Mouse (Mus musculus): ENCODE results near the gene Trpm3. TPM values are rescaled to one million over a fixed set of nuclear protein-coding genes. Genes with fewer than 3 reads are reported as not detected.
"Not testable (repeated sequence)": the region's sequence is repeated elsewhere in the genome, so short reads cannot be mapped to it uniquely, and the experiment has no call there.

The Trpm3 gene
- polyA plus RNA-seq, 1 experiment from 2014 or later = 1.2 TPM

GRCm38 (mm10) chr19:23022902-23023301, 884.1 kb downstream of the Trpm3 start:
- no peak overlapping the region for H3K4me2 ChIP-seq (ENCODE audit: low read depth, low read length)
- H3K27me3 ChIP-seq (ENCODE audit: control insufficient read depth, insufficient read depth, low read depth, low read length) = no peaks in the 10 kb centered on the region
- 86% methylated on average over 6 of the region's 6 CpGs for WGBS
- no peaks in the 10 kb centered on the region for H3K36me3 ChIP-seq (ENCODE audit: control insufficient read depth, insufficient read depth, low read length)
- no peaks in the 10 kb centered on the region for H3K4me1 ChIP-seq (replicated peaks; ENCODE audit: control insufficient read depth, insufficient read depth, low read length)
- ATAC-seq (ENCODE audit: low read depth) = no peak
- no peak overlapping the region for H3K4me3 ChIP-seq (ENCODE audit: low read length)
- no peak overlapping the region for H3K27ac ChIP-seq (ENCODE audit: low read length)
- H3K9ac ChIP-seq (ENCODE audit: low read length) = no peak overlapping the region
- no peaks in the 10 kb centered on the region for H3K9me3 ChIP-seq (ENCODE audit: control insufficient read depth, low read length)

- no peaks in the 10 kb centered on the region for H3K9me3 ChIP-seq (ENCODE audit: control insufficient read depth, low read length)
- ATAC-seq (ENCODE audit: low read depth) = no peak
- no peaks in the 10 kb centered on the region for H3K36me3 ChIP-seq (ENCODE audit: control insufficient read depth, insufficient read depth, low read length)
- H3K27ac ChIP-seq (ENCODE audit: low read length) = no peak overlapping the region
- 74% methylated on average over 7 of the region's 7 CpGs for WGBS
- H3K4me3 ChIP-seq (ENCODE audit: low read length) = no peak overlapping the region
- no peak overlapping the region for H3K9ac ChIP-seq (ENCODE audit: low read length)
- H3K4me1 ChIP-seq (replicated peaks; ENCODE audit: control insufficient read depth, insufficient read depth, low read length) = no peaks in the 10 kb centered on the region
- no peak overlapping the region for H3K4me2 ChIP-seq (ENCODE audit: low read depth, low read length)
- no peaks in the 10 kb centered on the region for H3K27me3 ChIP-seq (ENCODE audit: control insufficient read depth, insufficient read depth, low read depth, low read length)
Measured at GRCm38 (mm10) chr19:23023316-23023960, 884.6 kb downstream of the Trpm3 start.

- Histone ChIP-seq H3K4me3 (ENCODE audit: low read length) (no peak overlapping the region), H3K27ac (ENCODE audit: low read length) (no peak overlapping the region), H3K9me3 (ENCODE audit: control insufficient read depth, low read length) (no peaks in the 10 kb centered on the region), H3K4me1 (replicated peaks; ENCODE audit: control insufficient read depth, insufficient read depth, low read length) (no peaks in the 10 kb centered on the region), H3K4me2 (ENCODE audit: low read depth, low read length) (no peak overlapping the region), H3K9ac (ENCODE audit: low read length) (no peak overlapping the region), H3K36me3 (ENCODE audit: control insufficient read depth, insufficient read depth, low read length) (no peaks in the 10 kb centered on the region), H3K27me3 (ENCODE audit: control insufficient read depth, insufficient read depth, low read depth, low read length) (no peaks in the 10 kb centered on the region)
- 71% methylated on average over 4 of the region's 4 CpGs for WGBS
- no peak for ATAC-seq (ENCODE audit: low read depth)
Measured at GRCm38 (mm10) chr19:23024821-23025220, 886.0 kb downstream of the Trpm3 start.

- WGBS = 46% methylated on average over 7 of the region's 7 CpGs
- Histone ChIP-seq H3K4me1 (replicated peaks; ENCODE audit: control insufficient read depth, insufficient read depth, low read length) (no peaks in the 10 kb centered on the region), H3K4me2 (ENCODE audit: low read depth, low read length) (no peak overlapping the region), H3K36me3 (ENCODE audit: control insufficient read depth, insufficient read depth, low read length) (no peaks in the 10 kb centered on the region), H3K27me3 (ENCODE audit: control insufficient read depth, insufficient read depth, low read depth, low read length) (no peaks in the 10 kb centered on the region), H3K9ac (ENCODE audit: low read length) (no peak overlapping the region), H3K4me3 (ENCODE audit: low read length) (no peak overlapping the region), H3K9me3 (ENCODE audit: control insufficient read depth, low read length) (no peaks in the 10 kb centered on the region), H3K27ac (ENCODE audit: low read length) (no peak overlapping the region)
- ATAC-seq (ENCODE audit: low read depth) = no peak
Measured at GRCm38 (mm10) chr19:23026427-23026826, 887.6 kb downstream of the Trpm3 start.

- WGBS = 40% methylated on average over 5 of the region's 5 CpGs
- Histone ChIP-seq H3K4me1 (replicated peaks; ENCODE audit: control insufficient read depth, insufficient read depth, low read length) (no peaks in the 10 kb centered on the region), H3K9ac (ENCODE audit: low read length) (no peak overlapping the region), H3K4me2 (ENCODE audit: low read depth, low read length) (no peak overlapping the region), H3K9me3 (ENCODE audit: control insufficient read depth, low read length) (no peaks in the 10 kb centered on the region), H3K27me3 (ENCODE audit: control insufficient read depth, insufficient read depth, low read depth, low read length) (no peaks in the 10 kb centered on the region), H3K36me3 (ENCODE audit: control insufficient read depth, insufficient read depth, low read length) (no peaks in the 10 kb centered on the region), H3K27ac (ENCODE audit: low read length) (no peak overlapping the region), H3K4me3 (ENCODE audit: low read length) (no peak overlapping the region)
- ATAC-seq (ENCODE audit: low read depth) = peak; percentile 68; the same call in 1 of the 2 replicates
Measured at GRCm38 (mm10) chr19:23028283-23028682, 889.4 kb downstream of the Trpm3 start.

- 43% methylated on average over 1 of the region's 1 CpGs for WGBS
- H3K4me2 ChIP-seq (ENCODE audit: low read depth, low read length); H3K27me3 ChIP-seq (ENCODE audit: control insufficient read depth, insufficient read depth, low read depth, low read length); H3K9me3 ChIP-seq (ENCODE audit: control insufficient read depth, low read length); H3K4me3 ChIP-seq (ENCODE audit: low read length); ATAC-seq (ENCODE audit: low read depth); H3K4me1 ChIP-seq (replicated peaks; ENCODE audit: control insufficient read depth, insufficient read depth, low read length); H3K27ac ChIP-seq (ENCODE audit: low read length); H3K36me3 ChIP-seq (ENCODE audit: control insufficient read depth, insufficient read depth, low read length); H3K9ac ChIP-seq (ENCODE audit: low read length): not testable (repeated sequence)
Measured at GRCm38 (mm10) chr19:23033343-23033742, 894.5 kb downstream of the Trpm3 start.

GRCm38 (mm10) chr19:23034117-23034516, 895.3 kb downstream of the Trpm3 start:
- WGBS = 63% methylated on average over 5 of the region's 5 CpGs
- no peak overlapping the region for H3K27ac ChIP-seq (ENCODE audit: low read length)
- no peak overlapping the region for H3K4me2 ChIP-seq (ENCODE audit: low read depth, low read length)
- no peaks in the 10 kb centered on the region for H3K36me3 ChIP-seq (ENCODE audit: control insufficient read depth, insufficient read depth, low read length)
- no peak overlapping the region for H3K9ac ChIP-seq (ENCODE audit: low read length)
- H3K4me1 ChIP-seq (replicated peaks; ENCODE audit: control insufficient read depth, insufficient read depth, low read length) = no peaks in the 10 kb centered on the region
- H3K4me3 ChIP-seq (ENCODE audit: low read length) = no peak overlapping the region
- ATAC-seq (ENCODE audit: low read depth) = no peak
- H3K27me3 ChIP-seq (ENCODE audit: control insufficient read depth, insufficient read depth, low read depth, low read length) = no peaks in the 10 kb centered on the region
- no peaks in the 10 kb centered on the region for H3K9me3 ChIP-seq (ENCODE audit: control insufficient read depth, low read length)

- H3K36me3 ChIP-seq (ENCODE audit: control insufficient read depth, insufficient read depth, low read length) = no peaks in the 10 kb centered on the region
- 65% methylated on average over 4 of the region's 4 CpGs for WGBS
- no peaks in the 10 kb centered on the region for H3K4me1 ChIP-seq (replicated peaks; ENCODE audit: control insufficient read depth, insufficient read depth, low read length)
- H3K4me3 ChIP-seq (ENCODE audit: low read length) = no peak overlapping the region
- no peak overlapping the region for H3K27ac ChIP-seq (ENCODE audit: low read length)
- ATAC-seq (ENCODE audit: low read depth) = peak; percentile 51; the same call in 1 of the 2 replicates
- no peak overlapping the region for H3K9ac ChIP-seq (ENCODE audit: low read length)
- no peaks in the 10 kb centered on the region for H3K9me3 ChIP-seq (ENCODE audit: control insufficient read depth, low read length)
- H3K27me3 ChIP-seq (ENCODE audit: control insufficient read depth, insufficient read depth, low read depth, low read length) = no peaks in the 10 kb centered on the region
- no peak overlapping the region for H3K4me2 ChIP-seq (ENCODE audit: low read depth, low read length)
Measured at GRCm38 (mm10) chr19:23034933-23035332, 896.1 kb downstream of the Trpm3 start.

GRCm38 (mm10) chr19:23035786-23036185, 896.9 kb downstream of the Trpm3 start:
- H3K4me2 ChIP-seq (ENCODE audit: low read depth, low read length) = no peak overlapping the region
- no peaks in the 10 kb centered on the region for H3K9me3 ChIP-seq (ENCODE audit: control insufficient read depth, low read length)
- H3K27ac ChIP-seq (ENCODE audit: low read length) = no peak overlapping the region
- H3K4me3 ChIP-seq (ENCODE audit: low read length) = no peak overlapping the region
- no peak for ATAC-seq (ENCODE audit: low read depth)
- no peaks in the 10 kb centered on the region for H3K36me3 ChIP-seq (ENCODE audit: control insufficient read depth, insufficient read depth, low read length)
- H3K9ac ChIP-seq (ENCODE audit: low read length) = no peak overlapping the region
- H3K27me3 ChIP-seq (ENCODE audit: control insufficient read depth, insufficient read depth, low read depth, low read length) = no peaks in the 10 kb centered on the region
- 76% methylated on average over 3 of the region's 3 CpGs for WGBS
- H3K4me1 ChIP-seq (replicated peaks; ENCODE audit: control insufficient read depth, insufficient read depth, low read length) = no peaks in the 10 kb centered on the region

Data from lung, embryonic 16.5 days (tissue).